Mouse (Mus musculus): ENCODE measurements around the gene C1ra. TPM values are rescaled to one million over a fixed set of nuclear protein-coding genes. Genes with fewer than 3 reads are reported as not detected.
"Not testable (repeated sequence)": the region's sequence is repeated elsewhere in the genome, so short reads cannot be mapped to it uniquely, and the experiment has no call there.

The C1ra gene
- polyA plus RNA-seq, 1 experiment: 0.62 TPM

DNA sequence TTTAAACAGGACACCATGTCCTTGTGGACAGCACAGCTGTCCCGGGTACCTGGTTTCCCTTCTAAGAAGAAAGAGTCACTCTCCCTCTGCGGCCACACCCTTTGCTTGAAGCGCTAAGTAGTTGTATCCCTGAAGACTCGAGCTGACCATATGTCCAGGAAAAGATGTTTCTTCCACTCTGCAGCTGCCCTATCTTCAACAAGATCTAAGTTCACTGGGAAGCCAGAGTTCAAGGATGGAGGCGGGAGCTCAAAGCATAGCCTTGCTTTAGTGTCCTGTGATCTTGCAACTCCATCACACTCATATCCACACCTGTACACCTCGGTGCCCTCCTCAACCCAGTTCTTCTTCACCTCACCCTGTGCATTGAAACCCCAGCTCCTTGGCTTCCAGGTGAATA is 269 bp upstream of the C1ra start:
- Histone ChIP-seq H3K79me3 (ENCODE audit: low read depth) (no peaks in the 10 kb centered on the region), H3K4me3 (ENCODE audit: insufficient read depth, poor library complexity, severe bottlenecking) (no peak overlapping the region), H3K79me2 (ENCODE audit: control insufficient read depth, insufficient read depth) (no peaks in the 10 kb centered on the region), H3K36me3 (ENCODE audit: control insufficient read depth, insufficient read depth) (no peaks in the 10 kb centered on the region), H3ac (ENCODE audit: control insufficient read depth, insufficient read length, low read depth) (no peak overlapping the region), H3K27me3 (ENCODE audit: control insufficient read depth, insufficient read depth, insufficient read length) (no peaks in the 10 kb centered on the region)
- TF ChIP-seq FOSL1 (IDR thresholded peaks at IDR 0.05; ENCODE audit: insufficient read depth, low read length, poor library complexity, severe bottlenecking) (no peak), MAX (IDR thresholded peaks at IDR 0.05) (no peak), MYOG (IDR thresholded peaks at IDR 0.05; ENCODE audit: control insufficient read depth, extremely low read depth, insufficient read length) (no peak), CEBPB (IDR thresholded peaks at IDR 0.05; ENCODE audit: low read depth) (no peak), CTCF (IDR thresholded peaks at IDR 0.05; ENCODE audit: control insufficient read depth, insufficient read depth, insufficient read length) (no peak), USF1 (IDR thresholded peaks at IDR 0.05; ENCODE audit: low read depth) (no peak), MYOD1 (IDR thresholded peaks at IDR 0.05; ENCODE audit: control insufficient read depth, insufficient read length, low read depth) (no peak)

DNA sequence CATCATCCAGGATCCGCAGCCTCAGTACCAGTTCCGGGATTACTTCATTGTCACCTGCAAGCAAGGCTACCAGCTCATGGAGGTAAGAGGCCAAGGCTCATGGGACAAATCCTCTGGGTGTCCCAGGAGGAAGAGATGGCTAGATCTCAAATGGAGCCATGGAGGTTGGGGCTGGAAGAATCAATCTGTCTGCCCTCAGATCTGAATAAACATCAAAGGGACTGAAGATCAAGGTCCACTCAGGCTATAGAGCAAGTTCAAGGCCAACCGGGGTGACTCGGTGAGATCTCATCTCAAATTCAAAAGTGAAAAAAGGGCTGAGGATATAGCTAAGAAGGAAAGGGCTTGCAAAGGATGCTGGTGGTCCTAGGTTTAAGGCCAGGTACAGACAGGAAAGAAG is 5.5 kb downstream of the C1ra start:
- H3K79me3 ChIP-seq (ENCODE audit: low read depth); H3K27me3 ChIP-seq (ENCODE audit: control insufficient read depth, insufficient read depth, insufficient read length); H3K79me2 ChIP-seq (ENCODE audit: control insufficient read depth, insufficient read depth); H3ac ChIP-seq (ENCODE audit: control insufficient read depth, insufficient read length, low read depth); H3K36me3 ChIP-seq (ENCODE audit: control insufficient read depth, insufficient read depth); H3K4me3 ChIP-seq (ENCODE audit: insufficient read depth, poor library complexity, severe bottlenecking): not testable (repeated sequence)

DNA sequence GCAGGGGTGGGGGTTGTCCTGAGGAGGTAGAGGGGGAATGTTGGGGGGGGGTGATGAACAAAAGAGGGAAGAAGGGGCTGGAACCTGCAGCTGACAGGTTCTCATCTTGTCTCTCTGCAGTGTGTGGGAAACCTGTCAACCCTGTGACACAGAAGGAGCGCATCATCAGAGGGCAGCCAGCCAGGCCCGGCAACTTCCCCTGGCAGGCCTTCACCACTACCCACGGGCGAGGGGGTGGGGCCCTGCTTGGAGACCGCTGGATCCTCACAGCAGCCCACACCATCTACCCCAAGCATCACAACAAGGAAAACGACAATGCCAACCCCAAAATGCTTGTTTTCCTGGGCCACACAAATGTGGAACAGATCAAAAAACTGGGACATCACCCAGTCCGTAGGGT is 9.9 kb downstream of the C1ra start:
- not testable (repeated sequence) for H3K79me3 ChIP-seq (ENCODE audit: low read depth); H3K4me3 ChIP-seq (ENCODE audit: insufficient read depth, poor library complexity, severe bottlenecking); H3K79me2 ChIP-seq (ENCODE audit: control insufficient read depth, insufficient read depth); H3ac ChIP-seq (ENCODE audit: control insufficient read depth, insufficient read length, low read depth); H3K27me3 ChIP-seq (ENCODE audit: control insufficient read depth, insufficient read depth, insufficient read length); H3K36me3 ChIP-seq (ENCODE audit: control insufficient read depth, insufficient read depth)

DNA sequence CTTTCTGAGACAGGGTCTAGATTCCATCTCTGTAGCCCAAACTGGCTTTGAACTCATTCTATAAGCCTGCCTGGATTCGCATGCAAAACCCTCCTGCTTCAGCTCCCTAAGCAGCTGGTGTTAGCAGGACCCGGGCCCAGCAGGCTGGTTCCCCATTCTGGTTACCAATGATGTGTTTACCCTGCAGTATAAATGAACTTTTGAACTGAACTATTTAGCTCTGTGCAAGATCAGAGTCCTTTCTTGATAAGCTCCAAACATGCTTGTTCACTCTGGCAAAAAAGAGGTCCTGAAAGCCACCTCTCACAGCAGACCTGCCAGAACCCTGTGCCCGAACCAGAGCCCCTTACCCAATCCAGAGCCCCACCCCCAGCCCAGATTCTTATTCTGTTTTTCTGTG is 15.7 kb downstream of the C1ra start:
- TF ChIP-seq FOSL1 (IDR thresholded peaks at IDR 0.05; ENCODE audit: insufficient read depth, low read length, poor library complexity, severe bottlenecking) (no peak), MAX (IDR thresholded peaks at IDR 0.05) (no peak), CTCF (IDR thresholded peaks at IDR 0.05; ENCODE audit: control insufficient read depth, insufficient read depth, insufficient read length) (no peak), USF1 (IDR thresholded peaks at IDR 0.05; ENCODE audit: low read depth) (no peak), CEBPB (IDR thresholded peaks at IDR 0.05; ENCODE audit: low read depth) (no peak), MYOD1 (IDR thresholded peaks at IDR 0.05; ENCODE audit: control insufficient read depth, insufficient read length, low read depth) (no peak), MYOG (IDR thresholded peaks at IDR 0.05; ENCODE audit: control insufficient read depth, extremely low read depth, insufficient read length) (no peak)
- Histone ChIP-seq H3K79me2 (ENCODE audit: control insufficient read depth, insufficient read depth) (no peaks in the 10 kb centered on the region), H3ac (ENCODE audit: control insufficient read depth, insufficient read length, low read depth) (no peak overlapping the region), H3K27me3 (ENCODE audit: control insufficient read depth, insufficient read depth, insufficient read length) (no peaks in the 10 kb centered on the region), H3K4me3 (ENCODE audit: insufficient read depth, poor library complexity, severe bottlenecking) (no peak overlapping the region), H3K79me3 (ENCODE audit: low read depth) (no peaks in the 10 kb centered on the region), H3K36me3 (ENCODE audit: control insufficient read depth, insufficient read depth) (no peaks in the 10 kb centered on the region)

DNA sequence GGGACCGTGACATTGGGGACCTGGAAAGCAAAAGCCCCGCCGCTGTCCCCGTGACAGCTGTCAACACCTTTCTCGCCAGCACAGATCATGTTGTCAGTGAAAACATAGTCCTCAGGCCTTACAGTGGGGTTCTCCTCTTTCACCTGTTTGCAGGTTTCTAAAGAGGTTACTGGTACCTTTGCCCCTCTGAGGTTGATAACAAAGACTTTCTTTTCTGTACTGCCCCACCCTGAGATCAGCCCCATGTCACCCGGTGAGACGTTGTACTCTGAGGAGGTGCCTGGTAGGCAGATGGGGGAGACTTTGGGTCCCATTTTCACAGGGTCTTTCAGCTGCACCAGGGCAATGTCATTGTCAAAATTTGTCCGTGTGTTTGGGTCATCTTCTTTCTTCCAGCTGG is 18.9 kb downstream of the C1ra start:
- H3K79me2 ChIP-seq (ENCODE audit: control insufficient read depth, insufficient read depth): no peaks in the 10 kb centered on the region
- no peak overlapping the region for H3ac ChIP-seq (ENCODE audit: control insufficient read depth, insufficient read length, low read depth)
- no peak overlapping the region for H3K4me3 ChIP-seq (ENCODE audit: insufficient read depth, poor library complexity, severe bottlenecking)
- no peaks in the 10 kb centered on the region for H3K36me3 ChIP-seq (ENCODE audit: control insufficient read depth, insufficient read depth)
- TF ChIP-seq USF1 (IDR thresholded peaks at IDR 0.05; ENCODE audit: low read depth) (no peak), FOSL1 (IDR thresholded peaks at IDR 0.05; ENCODE audit: insufficient read depth, low read length, poor library complexity, severe bottlenecking) (no peak), MYOD1 (IDR thresholded peaks at IDR 0.05; ENCODE audit: control insufficient read depth, insufficient read length, low read depth) (no peak)
- H3K79me3 ChIP-seq (ENCODE audit: low read depth): no peaks in the 10 kb centered on the region
- no peaks in the 10 kb centered on the region for H3K27me3 ChIP-seq (ENCODE audit: control insufficient read depth, insufficient read depth, insufficient read length)

DNA sequence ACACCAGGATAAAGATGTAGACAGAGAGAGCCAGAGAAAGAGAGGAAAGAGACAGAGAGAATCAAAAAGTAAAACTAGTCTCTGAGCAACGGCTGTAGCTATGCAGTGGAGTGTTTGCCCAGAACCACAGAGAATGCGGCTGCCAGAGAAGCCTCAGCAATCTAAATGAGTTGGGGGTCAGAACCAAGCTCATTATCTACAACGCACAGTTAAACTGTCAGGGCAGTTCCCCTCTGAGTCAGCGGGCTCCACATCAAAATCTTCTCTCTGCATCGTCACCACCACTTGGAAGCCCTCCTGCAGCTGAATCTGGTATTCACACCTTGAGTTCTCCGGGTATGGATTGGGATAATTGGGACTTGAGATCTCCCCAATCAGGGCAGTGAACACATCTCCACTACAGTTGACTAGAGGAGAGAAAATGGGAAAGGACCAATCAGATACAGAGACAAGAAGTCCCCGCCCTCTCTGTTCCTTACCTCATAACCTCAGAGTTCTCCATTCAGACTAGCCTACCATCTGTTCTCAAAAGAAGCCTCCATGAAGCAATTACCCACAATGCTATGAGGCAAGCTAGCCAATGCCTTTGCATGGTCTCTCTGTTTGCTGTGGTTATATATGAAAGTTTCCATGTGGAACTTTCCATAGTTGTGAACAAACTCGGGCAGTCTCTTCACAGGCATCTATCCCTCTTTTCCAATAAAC is 24.1 kb downstream of the C1ra start:
- H3ac ChIP-seq (ENCODE audit: control insufficient read depth, insufficient read length, low read depth); H3K4me3 ChIP-seq (ENCODE audit: insufficient read depth, poor library complexity, severe bottlenecking); H3K36me3 ChIP-seq (ENCODE audit: control insufficient read depth, insufficient read depth); H3K79me2 ChIP-seq (ENCODE audit: control insufficient read depth, insufficient read depth); H3K27me3 ChIP-seq (ENCODE audit: control insufficient read depth, insufficient read depth, insufficient read length); H3K79me3 ChIP-seq (ENCODE audit: low read depth): not testable (repeated sequence)

DNA sequence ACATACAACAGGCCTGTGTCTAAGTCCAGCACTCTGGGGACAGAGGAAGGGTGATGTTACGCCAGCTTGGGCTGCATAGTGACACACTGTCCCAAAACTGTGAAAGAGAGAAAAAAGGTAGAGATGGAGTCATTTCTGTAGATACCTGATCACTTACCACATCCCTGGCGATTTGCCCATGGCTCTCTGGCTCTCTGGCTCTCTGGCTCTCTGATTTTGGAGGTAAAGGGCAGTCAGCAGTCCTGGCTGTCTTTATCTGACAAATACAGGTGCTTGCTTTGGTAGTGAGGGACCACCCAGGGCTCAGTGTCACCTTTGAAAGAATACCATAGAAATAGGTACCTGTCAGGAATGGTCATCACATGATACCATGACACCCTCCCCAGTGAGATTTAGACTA is 29.0 kb downstream of the C1ra start:
- not testable (repeated sequence) for H3K36me3 ChIP-seq (ENCODE audit: control insufficient read depth, insufficient read depth); H3ac ChIP-seq (ENCODE audit: control insufficient read depth, insufficient read length, low read depth); H3K27me3 ChIP-seq (ENCODE audit: control insufficient read depth, insufficient read depth, insufficient read length)

More for the DNA sequence above, 29.0 kb downstream of the C1ra start:
- not testable (repeated sequence) for H3K79me3 ChIP-seq (ENCODE audit: low read depth); H3K79me2 ChIP-seq (ENCODE audit: control insufficient read depth, insufficient read depth); H3K4me3 ChIP-seq (ENCODE audit: insufficient read depth, poor library complexity, severe bottlenecking)
